Mouse (Mus musculus) thymus, adult 2 months (tissue): Measurements from ENCODE around the gene Abca4.

Experiments
- CTCF ChIP-seq: fragments of 200-500 bp; IDR thresholded peaks from 2 replicates; pipeline ENCODE4 v1.5.1; 2012; ENCODE audit warnings: mild to moderate bottlenecking, control low read depth, low read length, moderate library complexity, borderline replicate concordance; ENCODE audit not compliant: control insufficient read depth, poor library complexity, insufficient read depth; ENCODE audit errors: extremely low read depth
- POLR2A ChIP-seq: fragments of 200-500 bp; IDR thresholded peaks from 2 replicates; pipeline ENCODE4 v1.6.1; 2012; ENCODE audit warnings: mild to moderate bottlenecking, low read length, control low read depth, moderate library complexity; ENCODE audit not compliant: control insufficient read depth, poor library complexity, insufficient read depth; ENCODE audit errors: extremely low read depth

GRCm38 (mm10) chr3:122133255-122133654 lies 89.0 kb downstream of the Abca4 start:
- TF ChIP-seq CTCF, result no peak
- TF ChIP-seq POLR2A, result no peak
